20 mouse cellular contexts compared by ENCODE assay signal in the genomic region with DNA sequence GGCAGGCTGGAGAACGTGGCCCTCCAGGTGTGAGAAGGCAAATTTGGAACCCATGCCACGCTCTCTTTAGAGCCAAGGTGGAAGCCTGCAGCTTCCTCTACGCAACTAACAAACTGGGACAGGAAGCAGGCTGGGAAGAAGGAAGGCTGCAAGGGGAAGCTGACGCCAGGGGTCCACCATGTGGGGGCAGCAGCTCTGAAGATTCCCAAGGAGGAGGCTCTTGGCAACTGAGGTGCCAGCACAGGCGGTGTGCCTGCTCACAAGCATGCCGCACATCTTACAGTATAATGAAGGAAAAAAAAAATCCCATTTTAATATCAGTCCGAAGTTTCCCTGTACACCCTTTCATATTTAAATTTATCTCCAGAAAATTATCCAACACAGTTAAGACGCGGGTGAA.
A peak's percentile ranks its signal among the peaks of the same experiment; 100 is the strongest.
DNase-seq lines count a peak whose midpoint lies in the region; ATAC-seq and TF ChIP-seq lines count a peak whose summit lies in the region.
"Had no signal": no experiment of that assay in that cellular context is flagged by ENCODE, and none has a peak within 500 bp of the region (broad histone marks: within the 10 kb centered on the region; RNA-seq: fewer than 3 reads in every experiment).

No protein-coding gene starts in this region.

- peaks cover 19% of the 10 kb centered on the region for H3K4me1 ChIP-seq in midbrain, embryonic 14.5 days (ENCODE audit: control insufficient read depth, insufficient read depth, low read length)
- peaks cover 48% of the 10 kb centered on the region for H3K4me1 ChIP-seq in midbrain, embryonic 10.5 days
- peaks cover 26% of the 10 kb centered on the region for H3K4me1 ChIP-seq in embryonic facial prominence, embryonic 12.5 days
- peaks cover 7% of the 10 kb centered on the region; the same call in 1 of the 2 replicates for H3K4me1 ChIP-seq in midbrain, postnatal 0 days (ENCODE audit: insufficient read depth, low read length)
- H3K4me1 ChIP-seq: heart, embryonic 12.5 days; megakaryocyte, embryonic 14.5 days had no signal

- DNase-seq in frontal cortex, postnatal 36 days (ENCODE audit: low spot score in 2 of 2): peak; percentile 11 to 21
- no peak for DNase-seq in frontal cortex, postnatal 14 days (ENCODE audit: low spot score in 2 of 2)
- DNase-seq in midbrain, embryonic 14.5 days: no peak
- DNase-seq in midbrain, embryonic 10.5 days (ENCODE audit: low spot score): no peak
- DNase-seq in midbrain, postnatal 0 days (ENCODE audit: low spot score): no peak
- no peak for DNase-seq in left cerebral cortex, adult 18-20 months (ENCODE audit: low spot score in 2 of 2)
- no peak for DNase-seq in cerebellum, postnatal 25 days
- DNase-seq: adrenal gland, postnatal 14 days; cerebellum, adult 2 months; liver; liver, postnatal 0 days; lung, postnatal 14 days; thymus, postnatal 36 days had no signal

- 40% methylated on average over 9 of the region's 9 CpGs for WGBS in midbrain, embryonic 14.5 days
- 75% methylated on average over 9 of the region's 9 CpGs for WGBS in midbrain, embryonic 10.5 days
- WGBS in embryonic facial prominence, embryonic 12.5 days: 65% methylated on average over 9 of the region's 9 CpGs
- 33% methylated on average over 9 of the region's 9 CpGs for WGBS in midbrain, postnatal 0 days

- no peaks in the 10 kb centered on the region for H3K27me3 ChIP-seq in midbrain, embryonic 14.5 days (ENCODE audit: control insufficient read depth, insufficient read depth, low read length)
- peaks cover 56% of the 10 kb centered on the region for H3K27me3 ChIP-seq in midbrain, embryonic 10.5 days (ENCODE audit: low read depth, poor library complexity, severe bottlenecking)
- H3K27me3 ChIP-seq in embryonic facial prominence, embryonic 12.5 days: no peaks in the 10 kb centered on the region
- H3K27me3 ChIP-seq in midbrain, postnatal 0 days (ENCODE audit: insufficient read depth, low read length): 0 out of 2 replicates have a peak, but pooled peaks cover 4% of the 10 kb centered on the region

- H3K27ac ChIP-seq in midbrain, embryonic 14.5 days (replicated peaks; ENCODE audit: low read depth, low read length): no peak overlapping the region
- H3K27ac ChIP-seq in midbrain, embryonic 10.5 days (replicated peaks): no peak overlapping the region
- 0 out of 2 replicates have a peak overlapping the region, but pooled peaks have one; percentile 14 for H3K27ac ChIP-seq in embryonic facial prominence, embryonic 12.5 days
- H3K27ac ChIP-seq in midbrain, postnatal 0 days (ENCODE audit: low read depth, low read length): no peak overlapping the region
- H3K27ac ChIP-seq: kidney, postnatal 0 days had no signal

- no peaks in the 10 kb centered on the region for H3K9me3 ChIP-seq in midbrain, embryonic 14.5 days (ENCODE audit: control insufficient read depth, low read length)
- H3K9me3 ChIP-seq in midbrain, embryonic 10.5 days (replicated peaks): no peaks in the 10 kb centered on the region
- no peaks in the 10 kb centered on the region for H3K9me3 ChIP-seq in embryonic facial prominence, embryonic 12.5 days
- H3K9me3 ChIP-seq in midbrain, postnatal 0 days (ENCODE audit: low read length): no peaks in the 10 kb centered on the region
- H3K9me3 ChIP-seq: heart, embryonic 12.5 days; megakaryocyte, embryonic 14.5 days had no signal

- TF ChIP-seq CTCF in midbrain, postnatal 0 days (IDR thresholded peaks at IDR 0.05): peak; percentile 47

- H3K36me3 ChIP-seq in midbrain, embryonic 14.5 days (ENCODE audit: control insufficient read depth, insufficient read depth, low read length): no peaks in the 10 kb centered on the region
- H3K36me3 ChIP-seq in midbrain, embryonic 10.5 days: no peaks in the 10 kb centered on the region
- no peaks in the 10 kb centered on the region for H3K36me3 ChIP-seq in embryonic facial prominence, embryonic 12.5 days
- no peaks in the 10 kb centered on the region for H3K36me3 ChIP-seq in midbrain, postnatal 0 days (ENCODE audit: insufficient read depth, low read length)
- H3K36me3 ChIP-seq: heart, embryonic 12.5 days had no signal

- H3K9ac ChIP-seq in midbrain, embryonic 14.5 days (replicated peaks; ENCODE audit: low read length): no peak overlapping the region
- H3K9ac ChIP-seq in embryonic facial prominence, embryonic 12.5 days: no peak overlapping the region
- H3K9ac ChIP-seq in midbrain, postnatal 0 days (replicated peaks; ENCODE audit: low read length, poor library complexity, severe bottlenecking): no peak overlapping the region
- H3K9ac ChIP-seq: heart, embryonic 12.5 days; liver, postnatal 0 days had no signal

- ATAC-seq in midbrain, embryonic 14.5 days (ENCODE audit: low FRiP score, low TSS enrichment): no peak
- ATAC-seq in embryonic facial prominence, embryonic 12.5 days (ENCODE audit: insufficient number of reproducible peaks, insufficient read depth, low FRiP score, low TSS enrichment): no peak
- no peak for ATAC-seq in midbrain, postnatal 0 days (ENCODE audit: low FRiP score)
- ATAC-seq: activated CD4-positive, CD25-positive, alpha-beta regulatory T cell, adult 4 months; intestine, embryonic 16.5 days; liver, postnatal 0 days; Patski had no signal

- H3K4me2 ChIP-seq in midbrain, embryonic 14.5 days (ENCODE audit: low read length): peak overlapping the region; percentile 17; the same call in 1 of the 2 replicates
- no peak overlapping the region for H3K4me2 ChIP-seq in embryonic facial prominence, embryonic 12.5 days (replicated peaks)
- no peak overlapping the region for H3K4me2 ChIP-seq in midbrain, postnatal 0 days (ENCODE audit: low read depth, low read length, poor library complexity, severe bottlenecking)
- H3K4me2 ChIP-seq: heart, embryonic 12.5 days had no signal

- no peak overlapping the region for H3K4me3 ChIP-seq in midbrain, embryonic 14.5 days (replicated peaks; ENCODE audit: low read depth, low read length)
- no peak overlapping the region for H3K4me3 ChIP-seq in midbrain, embryonic 10.5 days
- H3K4me3 ChIP-seq in embryonic facial prominence, embryonic 12.5 days: no peak overlapping the region
- no peak overlapping the region for H3K4me3 ChIP-seq in midbrain, postnatal 0 days (ENCODE audit: low read depth, low read length)
- H3K4me3 ChIP-seq: heart, embryonic 12.5 days; megakaryocyte, embryonic 14.5 days had no signal

Comparison
In these comparisons a context has a peak if more than half of its experiments do, and no peak if none do; other contexts are left out.
1. DNase-seq: peak in frontal cortex, postnatal 36 days (2 of 2); none in frontal cortex, postnatal 14 days (0 of 2), midbrain, embryonic 14.5 days (single experiment), midbrain, embryonic 10.5 days (single experiment), midbrain, postnatal 0 days (single experiment), left cerebral cortex, adult 18-20 months (0 of 2) and cerebellum, postnatal 25 days (0 of 2).